Mouse (Mus musculus): ENCODE results near the gene Coro1b. TPM values are rescaled to one million over a fixed set of nuclear protein-coding genes. Genes with fewer than 3 reads are reported as not detected.

Coro1b gene
- total and polyA plus RNA-seq, 2 experiments from 2014 or later, result 97.2 to 120 TPM

- 42% methylated on average over 3 of the region's 3 CpGs for WGBS
- Histone ChIP-seq H3K27ac (ENCODE audit: low read depth) (no peak overlapping the region), H3K4me3 (ENCODE audit: low read depth, low read length) (no peak overlapping the region), H3K4me2 (ENCODE audit: low read depth, low read length) (no peak overlapping the region), H3K36me3 (replicated peaks; ENCODE audit: control insufficient read depth, insufficient read depth, low read length) (no peaks in the 10 kb centered on the region), H3K27me3 (ENCODE audit: control insufficient read depth, insufficient read depth, low read length) (no peaks in the 10 kb centered on the region), H3K9me3 (replicated peaks; ENCODE audit: control insufficient read depth, low read length) (no peaks in the 10 kb centered on the region), H3K9ac (replicated peaks; ENCODE audit: low read depth, low read length) (0 out of 2 replicates have a peak overlapping the region, but pooled peaks have one; percentile 1), H3K4me1 (ENCODE audit: control insufficient read depth, insufficient read depth) (peaks cover 23% of the 10 kb centered on the region)
- no peak for DNase-seq (ENCODE audit: low spot score)
- TF ChIP-seq CTCF (IDR thresholded peaks at IDR 0.05; ENCODE audit: low read depth) (no peak), EP300 (IDR thresholded peaks at IDR 0.05; ENCODE audit: low read depth) (no peak)
- no peak for ATAC-seq (ENCODE audit: insufficient read depth, low read depth)
Observed at GRCm38 (mm10) chr19:4181892-4182291, 33.5 kb downstream of the Coro1b start.

DNA sequence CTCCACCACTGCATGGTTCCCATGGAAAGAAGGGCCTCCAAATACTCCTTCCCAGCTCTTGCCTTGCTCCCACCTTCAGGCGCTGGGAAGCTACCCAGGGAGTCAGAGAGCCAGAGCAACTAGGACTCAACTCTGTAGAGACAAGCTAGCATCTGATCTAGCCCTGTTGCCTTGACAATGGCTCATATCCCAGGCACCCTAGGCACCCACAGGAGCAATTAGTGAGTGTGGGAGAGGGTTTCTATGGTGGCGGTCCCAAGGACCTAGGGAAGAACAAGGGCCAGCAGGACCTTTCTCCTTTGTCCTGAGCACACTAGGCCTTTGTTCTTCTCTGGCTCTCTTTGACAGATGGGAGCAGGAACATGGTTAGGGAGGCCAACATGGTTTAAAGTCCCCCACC lies 35.3 kb downstream of the Coro1b start:
- WGBS, result 73% methylated on average over 2 of the region's 2 CpGs
- Histone ChIP-seq H3K4me1 (ENCODE audit: control insufficient read depth, insufficient read depth) (peaks cover 33% of the 10 kb centered on the region), H3K36me3 (replicated peaks; ENCODE audit: control insufficient read depth, insufficient read depth, low read length) (no peaks in the 10 kb centered on the region), H3K27me3 (ENCODE audit: control insufficient read depth, insufficient read depth, low read length) (no peaks in the 10 kb centered on the region), H3K4me3 (ENCODE audit: low read depth, low read length) (no peak overlapping the region), H3K4me2 (ENCODE audit: low read depth, low read length) (no peak overlapping the region), H3K9ac (replicated peaks; ENCODE audit: low read depth, low read length) (no peak overlapping the region), H3K9me3 (replicated peaks; ENCODE audit: control insufficient read depth, low read length) (no peaks in the 10 kb centered on the region), H3K27ac (ENCODE audit: low read depth) (no peak overlapping the region)
- no peak for ATAC-seq (ENCODE audit: insufficient read depth, low read depth)
- TF ChIP-seq CTCF (IDR thresholded peaks at IDR 0.05; ENCODE audit: low read depth), result no peak
- no peak for TF ChIP-seq EP300 (IDR thresholded peaks at IDR 0.05; ENCODE audit: low read depth)
- no peak for DNase-seq (ENCODE audit: low spot score)

DNA sequence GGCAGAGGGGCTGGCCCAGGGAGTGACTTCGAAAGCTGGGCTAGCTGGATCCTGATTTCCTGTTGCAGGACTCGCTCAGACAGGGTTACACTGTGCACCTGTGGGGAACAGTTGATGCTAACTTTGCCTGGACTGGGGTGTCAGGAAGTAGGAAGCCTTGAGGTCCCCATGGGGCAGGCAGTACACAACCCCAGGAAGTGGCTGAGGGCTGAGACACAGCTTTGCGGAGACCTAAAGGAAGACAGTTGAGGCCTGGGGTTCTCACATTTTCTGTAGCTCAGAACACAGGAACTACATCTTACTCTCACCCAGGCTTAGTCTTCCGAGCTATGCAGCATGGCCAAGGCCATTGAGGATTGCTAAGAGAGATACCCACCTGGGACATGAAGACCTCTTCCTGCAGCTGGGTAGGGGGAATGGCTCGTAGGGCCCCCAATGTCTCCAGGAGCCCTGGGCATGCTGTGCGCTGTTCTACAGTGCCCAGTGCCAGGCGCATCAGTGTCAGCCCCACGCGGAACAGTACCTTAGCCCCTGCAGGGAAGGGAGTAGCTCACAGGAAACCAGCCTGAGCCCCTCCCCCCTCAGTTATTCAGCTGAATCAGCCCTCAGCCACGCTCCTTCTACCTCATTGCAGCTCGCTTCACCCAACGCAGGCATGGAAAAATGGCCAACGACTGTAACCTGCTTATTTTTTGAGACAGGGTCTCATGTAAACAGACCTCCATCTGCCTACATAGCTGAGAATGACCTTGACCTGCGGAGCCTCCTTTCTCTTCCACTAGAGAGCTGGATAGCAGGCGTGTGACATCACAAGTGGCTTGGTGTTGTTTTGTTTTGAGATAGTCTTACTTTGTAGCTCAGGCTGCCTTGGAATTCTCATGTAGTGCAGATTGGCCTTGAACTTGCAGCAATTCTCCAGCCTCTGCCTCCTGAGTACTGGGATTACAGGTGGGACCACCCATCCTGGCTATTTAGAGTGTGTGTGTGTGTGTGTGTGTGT lies 36.9 kb downstream of the Coro1b start:
- peaks cover 33% of the 10 kb centered on the region for H3K4me1 ChIP-seq (ENCODE audit: control insufficient read depth, insufficient read depth)
- DNase-seq (ENCODE audit: low spot score), result no peak
- TF ChIP-seq CTCF (IDR thresholded peaks at IDR 0.05; ENCODE audit: low read depth) (no peak), EP300 (IDR thresholded peaks at IDR 0.05; ENCODE audit: low read depth) (no peak)
- peak overlapping the region; percentile 61 for H3K27ac ChIP-seq (ENCODE audit: low read depth)
- no peak overlapping the region for H3K9ac ChIP-seq (replicated peaks; ENCODE audit: low read depth, low read length)
- ATAC-seq (ENCODE audit: insufficient read depth, low read depth), result peak; percentile 53; the same call in 1 of the 2 replicates
- 38% methylated on average over 15 of the region's 15 CpGs for WGBS
- H3K36me3 ChIP-seq (replicated peaks; ENCODE audit: control insufficient read depth, insufficient read depth, low read length), result no peaks in the 10 kb centered on the region
- H3K27me3 ChIP-seq (ENCODE audit: control insufficient read depth, insufficient read depth, low read length), result no peaks in the 10 kb centered on the region
- no peak overlapping the region for H3K4me3 ChIP-seq (ENCODE audit: low read depth, low read length)
- no peaks in the 10 kb centered on the region for H3K9me3 ChIP-seq (replicated peaks; ENCODE audit: control insufficient read depth, low read length)
- peak overlapping the region; percentile 36; the same call in 1 of the 2 replicates for H3K4me2 ChIP-seq (ENCODE audit: low read depth, low read length)

- H3K36me3 ChIP-seq (replicated peaks; ENCODE audit: control insufficient read depth, insufficient read depth, low read length), result no peaks in the 10 kb centered on the region
- DNase-seq (ENCODE audit: low spot score), result no peak
- TF ChIP-seq EP300 (IDR thresholded peaks at IDR 0.05; ENCODE audit: low read depth) (no peak), CTCF (IDR thresholded peaks at IDR 0.05; ENCODE audit: low read depth) (no peak)
- H3K4me3 ChIP-seq (ENCODE audit: low read depth, low read length), result no peak overlapping the region
- ATAC-seq (ENCODE audit: insufficient read depth, low read depth), result no peak
- peak overlapping the region; percentile 56 for H3K27ac ChIP-seq (ENCODE audit: low read depth)
- peaks cover 36% of the 10 kb centered on the region for H3K4me1 ChIP-seq (ENCODE audit: control insufficient read depth, insufficient read depth)
- H3K9me3 ChIP-seq (replicated peaks; ENCODE audit: control insufficient read depth, low read length), result no peaks in the 10 kb centered on the region
- WGBS, result 56% methylated on average over 3 of the region's 3 CpGs
- H3K27me3 ChIP-seq (ENCODE audit: control insufficient read depth, insufficient read depth, low read length), result no peaks in the 10 kb centered on the region
- no peak overlapping the region for H3K9ac ChIP-seq (replicated peaks; ENCODE audit: low read depth, low read length)
- H3K4me2 ChIP-seq (ENCODE audit: low read depth, low read length), result peak overlapping the region; percentile 18; the same call in 1 of the 2 replicates
Observed at GRCm38 (mm10) chr19:4187303-4187702, 38.9 kb downstream of the Coro1b start.

DNA sequence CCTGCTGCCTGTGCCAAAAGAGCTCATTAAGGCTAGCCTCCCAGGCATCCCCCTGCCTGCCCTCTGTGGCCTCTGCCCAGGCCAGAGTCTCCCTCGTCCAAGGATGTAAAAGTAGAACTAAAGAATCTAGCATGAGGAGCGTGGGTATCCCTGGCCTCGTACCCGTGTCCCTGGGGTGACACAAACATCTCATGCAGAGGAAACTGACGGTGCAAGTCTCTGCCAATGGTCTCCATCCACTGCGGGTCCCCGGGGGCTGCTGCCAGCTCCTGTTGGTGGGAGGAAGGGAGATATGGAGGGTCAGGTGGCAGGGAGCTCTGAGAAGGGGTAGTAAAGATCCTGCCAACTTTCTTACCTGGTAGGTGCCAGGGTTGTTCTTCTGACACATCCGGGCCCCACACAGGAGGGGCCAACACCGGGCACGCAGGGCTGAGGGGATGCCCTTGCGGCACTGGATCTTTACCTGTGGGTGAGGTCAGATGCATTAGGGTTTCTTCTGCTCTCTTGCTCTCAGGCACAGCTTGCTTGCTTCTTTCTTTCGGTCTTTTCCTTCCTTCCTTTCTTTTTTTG lies 40.7 kb downstream of the Coro1b start:
- H3K4me2 ChIP-seq (ENCODE audit: low read depth, low read length), result peak overlapping the region; percentile 13; the same call in 1 of the 2 replicates
- no peaks in the 10 kb centered on the region for H3K27me3 ChIP-seq (ENCODE audit: control insufficient read depth, insufficient read depth, low read length)
- peaks cover 11% of the 10 kb centered on the region for H3K36me3 ChIP-seq (replicated peaks; ENCODE audit: control insufficient read depth, insufficient read depth, low read length)
- H3K4me1 ChIP-seq (ENCODE audit: control insufficient read depth, insufficient read depth), result peaks cover 46% of the 10 kb centered on the region
- no peak overlapping the region for H3K27ac ChIP-seq (ENCODE audit: low read depth)
- DNase-seq (ENCODE audit: low spot score) (no peak), ATAC-seq (ENCODE audit: insufficient read depth, low read depth) (no peak)
- H3K4me3 ChIP-seq (ENCODE audit: low read depth, low read length), result no peak overlapping the region
- TF ChIP-seq EP300 (IDR thresholded peaks at IDR 0.05; ENCODE audit: low read depth) (no peak), CTCF (IDR thresholded peaks at IDR 0.05; ENCODE audit: low read depth) (no peak)
- WGBS, result 79% methylated on average over 12 of the region's 12 CpGs
- no peaks in the 10 kb centered on the region for H3K9me3 ChIP-seq (replicated peaks; ENCODE audit: control insufficient read depth, low read length)
- no peak overlapping the region for H3K9ac ChIP-seq (replicated peaks; ENCODE audit: low read depth, low read length)
